9 mouse cellular contexts compared by ENCODE assay signal in the genomic region with DNA sequence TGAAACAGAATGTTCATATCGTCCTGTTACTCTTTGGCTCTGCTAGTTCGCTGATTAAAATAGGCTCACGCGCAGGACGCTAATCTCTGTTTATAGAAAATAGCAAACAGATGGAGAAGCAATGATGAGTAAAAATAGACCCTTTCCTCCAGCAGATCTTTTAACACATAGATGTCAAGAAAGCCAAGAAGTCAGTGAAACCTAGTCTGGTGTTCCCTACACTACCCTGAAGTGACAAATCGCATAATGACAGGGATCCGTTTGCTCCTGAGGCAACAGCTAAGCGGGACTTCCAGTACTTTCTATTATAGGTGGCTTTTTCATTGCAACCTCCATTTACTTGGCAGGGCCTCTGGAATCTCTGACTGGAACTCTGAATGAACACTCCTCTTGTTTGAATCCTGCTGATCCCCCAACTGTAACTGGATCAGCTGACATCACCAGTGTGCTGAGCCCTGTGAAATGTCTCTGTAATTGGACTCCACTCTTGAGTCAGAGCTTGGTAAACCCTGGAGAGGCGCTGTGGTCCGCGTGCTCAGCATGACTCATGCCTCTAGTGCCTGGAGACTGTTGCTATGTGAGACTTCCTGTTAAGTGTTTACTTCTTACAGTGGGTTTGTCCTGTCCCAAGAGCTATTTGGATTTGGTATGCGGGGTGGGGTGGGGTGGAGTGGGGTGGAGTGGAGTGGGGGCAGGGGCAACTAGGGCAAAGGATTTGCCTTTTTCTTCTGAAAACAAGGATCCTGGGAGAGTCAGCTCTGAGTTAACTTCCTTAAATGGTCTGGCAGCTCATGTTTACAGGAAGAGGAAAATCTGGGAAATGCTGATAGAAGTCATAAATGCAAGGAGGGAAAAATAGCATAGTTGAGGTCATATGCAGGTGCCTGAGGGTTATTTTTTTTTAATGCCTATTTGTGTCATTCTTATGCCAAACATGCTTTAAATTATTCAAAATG.
A peak's percentile ranks its signal among the peaks of the same experiment; 100 is the strongest.
DNase-seq lines count a peak whose midpoint lies in the region; ATAC-seq and TF ChIP-seq lines count a peak whose summit lies in the region.
"Had no signal": no experiment of that assay in that cellular context is flagged by ENCODE, and none has a peak within 500 bp of the region (broad histone marks: within the 10 kb centered on the region; RNA-seq: fewer than 3 reads in every experiment).

No protein-coding gene starts in this region.

- no peaks in the 10 kb centered on the region for H3K79me2 ChIP-seq in myocyte (ENCODE audit: control insufficient read depth, insufficient read depth)

- TF ChIP-seq POLR2A in myocyte (IDR thresholded peaks at IDR 0.05; ENCODE audit: insufficient read length, low read depth): no peak

- H3ac ChIP-seq in myocyte (ENCODE audit: control insufficient read depth, insufficient read length): no peak overlapping the region

- H3K4me2 ChIP-seq in forebrain, embryonic 14.5 days (ENCODE audit: low read length): no peak overlapping the region
- peak overlapping the region; percentile 57 for H3K4me2 ChIP-seq in heart, postnatal 0 days (ENCODE audit: low read depth, low read length)
- H3K4me2 ChIP-seq in liver, embryonic 12.5 days: no peak overlapping the region
- H3K4me2 ChIP-seq in myocyte (ENCODE audit: low read depth): peak overlapping the region; percentile 70

- DNase-seq in ES-CJ7 (ENCODE audit: low read depth, low spot score): peak; percentile 98
- peak; percentile 0 for DNase-seq in c-Kit-positive CD71-positive TER-119-positive erythroid progenitor cells, embryonic 14.5 days (ENCODE audit: low spot score)
- peak; percentile 76 for DNase-seq in forebrain, embryonic 14.5 days (ENCODE audit: low spot score)
- peak; percentile 98 for DNase-seq in heart, postnatal 0 days (ENCODE audit: low spot score)
- peak; percentile 59 to 86 for DNase-seq in kidney, postnatal 25 days
- peak; percentile 4 for DNase-seq in thymus, postnatal 4 days

- peak; percentile 51 for TF ChIP-seq CTCF in heart, postnatal 0 days (IDR thresholded peaks at IDR 0.05; ENCODE audit: low read depth)

- no peak overlapping the region for H3K4me3 ChIP-seq in forebrain, embryonic 14.5 days (ENCODE audit: low read depth, low read length)
- H3K4me3 ChIP-seq in heart, postnatal 0 days (ENCODE audit: low read depth, low read length): peak overlapping the region; percentile 34
- H3K4me3 ChIP-seq in liver, embryonic 12.5 days: no peak overlapping the region
- H3K4me3 ChIP-seq in myocyte: no peak overlapping the region
- H3K4me3 ChIP-seq: erythroblast, embryonic 14.5 days had no signal

- no peaks in the 10 kb centered on the region for H3K27me3 ChIP-seq in forebrain, embryonic 14.5 days (replicated peaks; ENCODE audit: control insufficient read depth, insufficient read depth, low read length)
- H3K27me3 ChIP-seq in heart, postnatal 0 days (ENCODE audit: control insufficient read depth, insufficient read depth, low read length): no peaks in the 10 kb centered on the region
- no peaks in the 10 kb centered on the region for H3K27me3 ChIP-seq in liver, embryonic 12.5 days (replicated peaks)
- H3K27me3 ChIP-seq in myocyte (ENCODE audit: control insufficient read depth, insufficient read depth, insufficient read length): no peaks in the 10 kb centered on the region

- peak; percentile 92 for TF ChIP-seq EP300 in heart, postnatal 0 days (IDR thresholded peaks at IDR 0.05; ENCODE audit: low read depth)

- H3K9ac ChIP-seq in forebrain, embryonic 14.5 days (ENCODE audit: low read length): no peak overlapping the region
- peak overlapping the region; percentile 38; the same call in 1 of the 2 replicates for H3K9ac ChIP-seq in heart, postnatal 0 days (replicated peaks; ENCODE audit: low read depth, low read length)
- no peak overlapping the region for H3K9ac ChIP-seq in liver, embryonic 12.5 days

- peak; percentile 98 for ATAC-seq in forebrain, embryonic 14.5 days
- ATAC-seq in heart, postnatal 0 days (ENCODE audit: insufficient read depth, low read depth): peak; percentile 100
- ATAC-seq in liver, embryonic 12.5 days: peak; percentile 89

- 28% methylated on average over 12 of the region's 12 CpGs for WGBS in forebrain, embryonic 14.5 days
- WGBS in heart, postnatal 0 days: 6% methylated on average over 12 of the region's 12 CpGs
- WGBS in liver, embryonic 12.5 days (ENCODE audit: insufficient replicate concordance): 32% methylated on average over 12 of the region's 12 CpGs

- no peak overlapping the region for H3K27ac ChIP-seq in forebrain, embryonic 14.5 days (ENCODE audit: low read depth, low read length)
- H3K27ac ChIP-seq in heart, postnatal 0 days (ENCODE audit: low read depth): peak overlapping the region; percentile 97
- H3K27ac ChIP-seq in liver, embryonic 12.5 days: no peak overlapping the region

- no peaks in the 10 kb centered on the region for H3K9me3 ChIP-seq in forebrain, embryonic 14.5 days (replicated peaks; ENCODE audit: control insufficient read depth, low read length)
- H3K9me3 ChIP-seq in heart, postnatal 0 days (replicated peaks; ENCODE audit: control insufficient read depth, low read length): no peaks in the 10 kb centered on the region
- no peaks in the 10 kb centered on the region for H3K9me3 ChIP-seq in liver, embryonic 12.5 days (replicated peaks)

- no peaks in the 10 kb centered on the region for H3K4me1 ChIP-seq in forebrain, embryonic 14.5 days (ENCODE audit: control insufficient read depth, insufficient read depth, low read length)
- H3K4me1 ChIP-seq in heart, postnatal 0 days (ENCODE audit: control insufficient read depth, insufficient read depth): no peaks in the 10 kb centered on the region
- H3K4me1 ChIP-seq in liver, embryonic 12.5 days: no peaks in the 10 kb centered on the region

- no peaks in the 10 kb centered on the region for H3K36me3 ChIP-seq in forebrain, embryonic 14.5 days (ENCODE audit: control insufficient read depth, insufficient read depth, low read length)
- no peaks in the 10 kb centered on the region for H3K36me3 ChIP-seq in heart, postnatal 0 days (replicated peaks; ENCODE audit: control insufficient read depth, insufficient read depth, low read length)
- no peaks in the 10 kb centered on the region for H3K36me3 ChIP-seq in liver, embryonic 12.5 days
- no peaks in the 10 kb centered on the region for H3K36me3 ChIP-seq in myocyte (ENCODE audit: control insufficient read depth, insufficient read depth)

TF ChIP-seq in myocyte, 11 proteins besides CTCF, POLR2A, EP300 and RAD21:
- TF ChIP-seq MYOG (IDR thresholded peaks at IDR 0.05; ENCODE audit: control insufficient read depth in 1 of 3, insufficient read depth in 1 of 3, insufficient read length in 2 of 3, low read depth in 2 of 3): peak in 1 of 3 experiments; percentile 34
- TF ChIP-seq MAX (IDR thresholded peaks at IDR 0.05; ENCODE audit: low read depth): no peak
- peak in 1 of 3 experiments; percentile 45 for TF ChIP-seq MYOD1 (IDR thresholded peaks at IDR 0.05; ENCODE audit: control insufficient read depth in 1 of 3, insufficient read length in 2 of 3, low read depth in 2 of 3)
- no peak for TF ChIP-seq REST (IDR thresholded peaks at IDR 0.05; ENCODE audit: insufficient read depth, insufficient read length)
- TF ChIP-seq POLR2AphosphoS2 (IDR thresholded peaks at IDR 0.05; ENCODE audit: insufficient read length, low read depth): no peak
- peak; percentile 80 for TF ChIP-seq USF1 (IDR thresholded peaks at IDR 0.05; ENCODE audit: low read depth)
- TF ChIP-seq SRF (IDR thresholded peaks at IDR 0.05; ENCODE audit: control insufficient read depth, insufficient read length, low read depth): no peak
- TF ChIP-seq TCF3 (IDR thresholded peaks at IDR 0.05; ENCODE audit: insufficient read length, low read depth): no peak
- TF ChIP-seq CEBPB (IDR thresholded peaks at IDR 0.05; ENCODE audit: insufficient read depth, poor library complexity, severe bottlenecking): peak; percentile 62; the same call in 1 of the 2 replicates
- peak; percentile 13 for TF ChIP-seq TCF12 (IDR thresholded peaks at IDR 0.05; ENCODE audit: insufficient read depth, poor library complexity, severe bottlenecking)
- TF ChIP-seq E2F4 (IDR thresholded peaks at IDR 0.05; ENCODE audit: insufficient read depth): no peak

Comparison
In these comparisons a context has a peak if more than half of its experiments do, and no peak if none do; other contexts are left out.
1. DNase-seq: peak in every context shown above with its lines; median percentile 98 in ES-CJ7; 98 in heart, postnatal 0 days; 76 in forebrain, embryonic 14.5 days; 72 in kidney, postnatal 25 days; 4 in thymus, postnatal 4 days; 0 in c-Kit-positive CD71-positive TER-119-positive erythroid progenitor cells, embryonic 14.5 days.
2. H3K4me2 ChIP-seq: peak in heart, postnatal 0 days (single experiment) and myocyte (single experiment); none in forebrain, embryonic 14.5 days (single experiment) and liver, embryonic 12.5 days (single experiment).
3. Peak in every context shown above with its lines, with median percentiles within 50 percentile points of each other: ATAC-seq.